Mouse (Mus musculus) spleen, postnatal 36 days (tissue): ENCODE measurements around the gene Atf5.

Experiments used
- DNase-seq, 2 experiments: peaks; one replicate each; pipeline ENCODE4 v3.0.0; 2022; ENCODE audit warnings: low spot score in 2 of 2, mixed read lengths in 1 of 2

Gene Atf5

DNA sequence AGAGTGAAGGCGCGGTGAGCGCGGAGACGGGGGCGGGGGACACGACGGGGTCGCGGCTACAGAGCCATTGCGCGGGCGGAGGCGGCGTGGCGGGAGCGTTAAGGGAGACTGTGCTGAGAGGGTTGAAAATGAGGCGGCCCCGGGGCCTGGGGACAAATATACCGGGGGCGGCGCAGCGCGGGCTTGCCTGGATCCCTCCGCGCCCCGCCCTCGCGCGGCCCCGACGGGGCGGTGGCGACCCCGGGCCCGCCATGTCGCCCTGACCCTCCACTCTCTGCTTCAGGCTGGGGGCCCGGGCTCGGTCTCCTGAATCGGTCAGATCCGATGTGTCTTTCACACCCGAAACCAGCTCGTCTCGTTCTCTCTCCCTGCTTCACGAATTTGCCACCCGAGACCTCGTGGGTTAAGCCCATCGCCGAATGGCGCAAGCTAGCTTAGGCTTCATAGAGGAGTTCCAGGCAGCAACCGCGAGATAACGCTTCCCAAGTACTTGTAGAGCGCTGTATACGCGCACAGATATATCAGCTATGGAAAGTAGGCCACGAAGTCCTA lies at the start of gene Atf5:
Gene Atf5 (minus strand): TSS at position 189 of the 552 bp plus-strand sequence.
- DNase-seq = peak in 1 of 2 experiments; percentile 47

DNA sequence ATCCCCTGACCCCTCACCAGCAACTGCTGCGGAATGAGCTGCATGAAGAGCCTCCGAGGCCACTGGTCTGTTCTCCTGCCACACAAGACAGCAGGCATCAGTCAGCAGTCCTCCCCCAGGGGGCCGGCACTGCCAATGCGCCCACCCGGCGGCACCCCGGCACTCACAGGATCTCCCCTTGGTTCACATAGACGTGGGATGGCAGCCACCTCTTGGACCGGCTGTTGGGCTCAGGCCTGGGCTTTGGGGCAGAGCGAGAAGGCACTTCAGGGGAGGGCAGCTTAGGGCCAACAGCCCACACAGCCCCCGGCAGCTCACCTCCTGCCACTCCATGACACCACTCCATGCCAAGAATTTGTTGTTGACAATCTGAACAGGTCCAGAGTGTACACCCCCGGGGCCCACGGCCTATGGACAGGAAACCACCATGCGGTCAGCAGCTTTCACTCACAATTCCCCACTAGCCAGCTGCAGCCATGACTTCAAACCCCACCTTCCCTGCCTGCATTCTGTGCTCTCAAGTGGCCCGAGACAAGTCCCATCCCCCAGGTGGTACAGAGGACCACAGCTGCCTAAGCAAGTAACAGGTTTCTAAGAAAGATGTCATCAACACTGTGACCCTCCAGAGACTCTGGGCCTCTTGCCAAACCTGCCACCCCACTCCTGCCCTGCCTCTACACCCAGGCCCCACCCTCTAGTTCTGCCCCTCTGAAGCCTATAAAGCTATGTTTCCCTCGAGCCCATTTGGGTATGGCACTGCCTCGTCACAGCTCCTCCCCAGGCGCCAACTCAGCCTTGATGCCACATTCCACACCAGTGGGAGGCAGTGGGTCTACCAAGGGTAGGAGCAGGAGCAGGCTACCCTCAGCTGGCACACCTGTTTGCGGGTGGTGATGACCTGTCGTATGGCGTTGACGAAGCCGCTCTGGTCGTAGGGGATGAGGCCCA lies 48.4 kb upstream of the Atf5 start:
- no peak for DNase-seq

DNA sequence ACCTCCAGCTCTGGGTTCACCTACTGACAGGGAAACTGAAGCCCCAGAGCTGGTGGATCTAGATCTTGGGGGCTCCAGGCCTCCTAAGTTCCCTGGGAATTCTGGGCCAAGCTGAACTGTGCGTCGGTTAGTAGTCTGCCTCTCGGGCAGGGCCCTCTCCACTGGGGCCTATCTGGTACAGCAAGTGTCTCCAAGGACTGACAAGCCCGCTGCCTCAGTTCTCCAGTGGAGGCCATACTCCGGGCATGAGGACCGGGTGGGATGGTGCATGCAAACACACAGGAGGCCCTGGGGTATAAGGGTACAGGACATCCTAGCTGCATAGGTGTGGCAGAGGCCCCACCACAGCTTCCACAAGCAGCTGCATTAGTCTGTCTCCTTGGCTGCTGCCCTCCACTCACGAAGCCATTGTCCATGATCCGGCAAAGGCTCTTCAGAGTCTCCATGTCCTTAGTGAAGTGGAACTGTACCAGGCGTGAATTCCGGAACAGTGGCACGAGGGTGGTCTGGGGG lies 47.6 kb upstream of the Atf5 start:
- DNase-seq = no peak

DNA sequence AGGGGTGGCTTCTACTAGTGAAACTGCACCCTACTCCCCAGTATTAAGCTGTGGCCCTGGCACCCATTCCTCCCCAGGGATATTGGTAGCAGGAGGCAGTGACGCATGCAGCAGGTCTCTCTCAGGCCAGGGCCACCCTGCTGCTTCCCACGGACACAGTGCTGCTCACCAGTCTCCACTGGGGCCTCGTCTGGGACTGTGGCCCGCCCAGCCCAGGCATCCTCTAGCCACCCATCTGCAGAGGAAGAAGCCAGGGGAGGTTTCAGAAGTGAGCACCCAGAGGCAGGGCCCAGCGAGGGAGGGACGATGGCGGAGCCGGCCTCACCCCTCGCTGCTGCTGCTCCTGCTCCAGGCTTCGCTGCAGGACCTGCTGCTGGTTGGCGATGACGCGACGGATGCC lies 46.8 kb upstream of the Atf5 start:
- no peak for DNase-seq

DNA sequence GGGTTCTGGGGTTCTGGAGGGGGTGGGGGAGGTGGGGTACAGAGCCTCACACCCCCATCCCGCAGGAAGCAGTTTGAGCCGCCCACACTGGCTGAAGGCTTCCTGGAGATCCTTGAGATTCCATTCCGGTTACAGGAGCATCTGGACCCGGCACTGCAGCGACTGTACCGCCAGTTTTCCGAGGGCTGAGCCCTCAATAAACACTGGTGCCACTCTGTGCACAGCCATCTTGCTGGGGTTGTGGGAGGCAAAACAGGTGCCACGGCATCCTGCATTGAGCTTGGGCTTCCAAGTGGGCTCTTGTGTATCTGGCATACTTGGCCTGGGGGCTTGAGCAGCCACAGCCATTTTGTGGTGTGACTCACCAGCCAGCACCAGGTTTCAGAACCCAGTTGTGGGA lies 46.0 kb upstream of the Atf5 start:
- DNase-seq = no peak

DNA sequence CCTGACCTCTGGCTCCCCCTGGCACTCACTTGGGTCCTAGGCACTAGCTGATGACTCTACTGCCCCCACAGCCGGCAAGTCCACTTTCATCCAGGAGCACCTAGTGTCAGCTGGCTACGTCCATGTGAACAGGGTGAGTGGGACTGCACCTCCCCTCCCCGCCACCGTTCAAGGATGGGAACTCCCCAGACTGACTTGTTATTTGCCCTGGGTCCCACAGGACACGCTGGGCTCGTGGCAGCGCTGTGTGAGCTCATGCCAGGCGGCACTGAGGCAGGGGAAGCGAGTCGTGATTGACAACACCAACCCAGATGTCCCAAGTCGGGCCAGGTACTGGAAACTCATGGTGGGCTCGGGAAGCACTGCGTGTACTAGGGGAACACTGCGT lies 45.0 kb upstream of the Atf5 start:
- DNase-seq = no peak

DNA sequence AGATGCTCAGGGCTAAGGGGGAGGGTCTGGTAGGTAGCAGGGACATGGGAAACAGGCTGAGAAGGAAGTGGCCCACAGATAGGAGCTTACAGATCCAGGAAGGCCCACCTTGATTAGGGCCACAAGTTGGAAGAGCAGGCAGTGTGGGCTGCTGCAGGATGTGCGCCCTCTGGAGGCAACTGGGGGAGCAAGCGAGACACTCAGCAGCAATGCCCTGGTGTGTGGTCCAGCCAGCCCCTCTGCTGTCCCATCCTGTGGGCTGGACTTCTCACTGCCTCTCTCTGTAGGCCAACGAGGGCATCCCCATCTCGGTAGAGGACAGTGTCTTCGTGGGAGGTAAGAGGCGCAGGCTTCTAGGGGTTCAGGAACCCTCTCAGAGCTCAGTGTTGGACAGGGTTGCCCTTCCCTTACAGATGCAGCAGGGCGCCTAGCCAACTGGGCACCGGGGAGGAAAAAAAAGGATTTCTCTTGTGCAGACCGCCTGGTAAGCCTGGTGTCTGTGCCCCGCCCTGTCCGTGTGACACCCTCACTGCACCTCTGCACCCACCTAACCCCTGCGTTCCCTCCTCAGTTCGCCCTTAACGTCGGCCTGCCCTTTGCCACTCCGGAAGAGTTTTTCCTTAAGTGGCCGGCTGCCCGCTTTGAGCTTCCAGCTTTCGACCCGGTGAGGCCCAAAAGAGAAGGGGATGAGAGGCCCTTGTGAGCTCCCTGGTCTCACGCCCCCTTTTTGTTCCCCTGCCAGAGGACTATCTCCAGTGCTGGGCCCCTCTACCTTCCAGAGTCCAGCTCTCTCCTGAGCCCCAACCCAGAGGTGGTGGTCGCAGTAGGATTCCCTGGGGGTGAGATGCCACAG lies 44.3 kb upstream of the Atf5 start:
- peak; percentile 52 to 54 for DNase-seq

DNA sequence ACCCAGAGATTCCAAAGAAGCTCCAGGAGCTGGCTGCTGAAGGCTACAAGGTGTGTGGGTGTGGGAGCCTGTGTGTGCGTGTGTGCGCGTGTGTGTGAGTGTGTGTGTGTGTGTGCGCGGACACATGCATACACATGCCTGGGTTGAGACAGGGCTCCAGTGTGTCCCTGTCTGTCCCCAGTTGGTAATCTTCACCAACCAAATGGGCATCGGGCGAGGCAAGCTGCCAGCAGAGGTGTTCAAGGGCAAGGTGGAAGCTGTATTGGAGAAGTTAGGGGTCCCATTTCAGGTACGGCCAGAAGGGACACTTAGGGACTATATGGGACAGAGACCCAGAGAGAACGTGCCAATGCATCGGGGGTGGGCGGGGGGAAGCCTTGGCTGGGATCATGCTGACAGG lies 43.4 kb upstream of the Atf5 start:
- DNase-seq = no peak

DNA sequence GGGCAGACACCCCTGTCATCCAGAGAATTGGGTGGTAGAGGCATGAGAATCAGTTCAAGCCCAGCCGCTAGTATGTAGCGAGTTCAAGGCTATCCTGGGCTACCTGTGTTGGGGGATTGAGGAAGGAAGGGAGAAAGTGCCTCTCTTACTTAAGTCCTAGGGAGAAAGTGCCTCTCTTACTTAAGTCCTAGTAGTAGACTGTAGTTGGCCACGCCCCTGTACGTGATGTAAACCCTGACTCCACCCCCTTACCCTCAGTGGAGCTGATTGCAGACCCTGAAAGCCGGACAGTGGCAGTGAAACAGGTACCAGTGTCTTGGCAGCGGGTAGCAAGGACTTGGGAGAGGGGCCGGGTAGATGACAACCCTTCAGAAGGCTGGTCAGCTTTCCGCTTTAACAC lies 41.4 kb upstream of the Atf5 start:
- DNase-seq = peak; percentile 55 to 73

DNA sequence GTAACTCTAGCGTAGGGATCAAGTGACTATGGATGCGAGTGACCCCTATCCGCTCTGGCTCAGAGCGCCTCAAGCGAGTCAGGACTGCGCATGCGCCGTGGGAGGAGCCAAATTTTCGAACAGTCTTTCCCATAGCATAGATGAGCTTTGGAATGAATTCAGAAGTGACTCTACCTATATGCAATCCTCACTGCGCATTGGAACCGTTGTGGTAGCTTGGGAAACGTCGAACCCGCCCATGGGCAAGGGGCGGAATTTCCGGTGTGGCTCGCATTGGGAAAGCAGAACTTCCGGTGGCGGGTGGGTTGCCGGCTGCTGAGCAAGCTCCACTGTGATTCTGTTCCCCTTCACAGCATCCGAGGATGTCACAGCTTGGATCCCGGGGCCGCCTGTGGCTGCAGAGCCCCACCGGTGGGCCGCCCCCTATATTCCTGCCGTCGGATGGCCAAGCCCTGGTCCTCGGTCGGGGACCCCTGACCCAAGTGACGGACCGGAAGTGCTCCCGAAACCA lies 40.6 kb upstream of the Atf5 start, which contains the start of gene Pnkp:
Gene Pnkp (plus strand): TSS at position 98 of the 511 bp plus-strand sequence.
- DNase-seq = peak; percentile 78 to 87

DNA sequence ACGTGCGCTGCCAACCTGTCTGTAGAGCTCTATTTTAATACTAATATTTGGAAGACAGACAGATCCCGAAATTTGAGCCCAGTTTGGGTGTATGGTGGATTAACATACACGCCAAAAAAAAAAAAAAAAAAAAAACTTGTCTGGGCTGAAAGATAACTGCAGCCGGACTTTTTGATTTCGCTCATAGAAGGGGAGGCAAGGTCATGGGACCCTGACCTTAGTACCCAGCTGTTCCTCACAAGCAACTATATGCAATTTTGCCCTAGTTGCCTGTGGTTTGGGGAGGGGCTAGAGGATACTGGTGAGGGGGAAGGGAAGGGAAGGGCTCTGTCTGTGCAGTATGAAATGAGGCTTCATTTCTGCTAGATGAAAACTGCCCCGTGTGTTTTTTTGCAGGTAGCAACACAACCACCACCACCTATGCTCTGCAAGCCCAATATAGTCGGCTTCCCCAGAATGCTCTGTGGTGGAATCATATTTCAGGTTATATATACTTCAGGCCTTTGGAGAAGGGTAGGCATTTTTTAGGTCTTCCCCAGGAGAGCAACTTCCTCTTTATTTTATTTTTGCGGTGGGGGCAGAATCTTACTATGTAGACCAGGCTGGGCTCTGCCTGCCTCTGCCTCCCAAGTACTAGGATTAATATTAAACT lies 39.9 kb upstream of the Atf5 start:
- peak in 1 of 2 experiments; percentile 45 for DNase-seq

DNA sequence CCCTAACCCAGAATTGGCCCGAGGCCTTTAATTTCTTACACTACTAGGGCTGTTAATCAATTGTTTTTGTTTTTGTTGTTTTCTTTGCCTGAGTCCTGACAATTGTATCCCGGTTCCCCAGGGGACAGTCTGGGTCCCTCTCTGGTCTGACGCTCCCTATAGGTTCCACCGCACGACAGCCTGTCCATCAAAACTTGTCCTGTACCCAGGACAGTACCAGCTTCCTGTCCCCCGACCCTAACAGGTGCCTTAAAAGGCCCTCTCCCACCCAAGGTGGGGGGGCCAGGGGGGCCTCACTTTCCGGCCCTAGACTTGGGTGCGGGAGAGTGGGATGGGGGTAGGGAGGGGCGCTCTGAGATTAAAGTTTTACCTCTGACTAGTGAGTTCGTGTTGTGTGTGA lies 38.6 kb upstream of the Atf5 start:
- peak in 1 of 2 experiments; percentile 23 for DNase-seq

DNA sequence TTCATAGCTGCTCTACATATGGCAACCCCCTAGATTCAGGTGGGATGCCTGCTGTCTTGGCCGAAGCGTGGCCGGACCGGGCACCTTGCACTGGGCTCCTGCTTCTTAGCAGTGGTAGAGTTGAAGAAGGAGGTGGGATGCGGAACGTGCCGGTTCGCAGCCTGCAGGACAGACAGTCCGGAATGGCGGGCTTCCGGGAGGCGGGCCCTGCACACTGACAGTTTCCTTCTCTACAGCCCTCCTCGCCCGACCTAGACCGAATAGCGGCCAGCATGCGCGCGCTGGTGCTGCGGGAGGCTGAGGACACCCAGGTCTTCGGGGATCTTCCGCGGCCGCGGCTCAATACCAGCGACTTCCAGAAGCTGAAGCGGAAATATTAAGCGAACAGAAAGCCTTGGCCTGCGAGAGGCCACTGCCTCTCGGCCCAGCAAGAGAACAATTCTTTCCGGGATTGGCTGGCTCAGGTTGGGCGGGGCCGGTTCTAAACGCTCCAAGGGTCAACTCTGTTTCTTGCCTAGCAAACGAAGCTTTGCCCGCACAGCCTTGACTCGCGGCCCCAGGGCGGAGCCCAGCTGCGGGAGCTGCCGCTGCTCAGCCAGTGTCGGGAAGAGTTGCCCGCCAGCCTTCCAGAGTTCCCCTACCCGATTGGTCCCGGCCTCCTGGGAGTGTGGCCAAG lies 38.0 kb upstream of the Atf5 start:
- peak; percentile 88 to 90 for DNase-seq

DNA sequence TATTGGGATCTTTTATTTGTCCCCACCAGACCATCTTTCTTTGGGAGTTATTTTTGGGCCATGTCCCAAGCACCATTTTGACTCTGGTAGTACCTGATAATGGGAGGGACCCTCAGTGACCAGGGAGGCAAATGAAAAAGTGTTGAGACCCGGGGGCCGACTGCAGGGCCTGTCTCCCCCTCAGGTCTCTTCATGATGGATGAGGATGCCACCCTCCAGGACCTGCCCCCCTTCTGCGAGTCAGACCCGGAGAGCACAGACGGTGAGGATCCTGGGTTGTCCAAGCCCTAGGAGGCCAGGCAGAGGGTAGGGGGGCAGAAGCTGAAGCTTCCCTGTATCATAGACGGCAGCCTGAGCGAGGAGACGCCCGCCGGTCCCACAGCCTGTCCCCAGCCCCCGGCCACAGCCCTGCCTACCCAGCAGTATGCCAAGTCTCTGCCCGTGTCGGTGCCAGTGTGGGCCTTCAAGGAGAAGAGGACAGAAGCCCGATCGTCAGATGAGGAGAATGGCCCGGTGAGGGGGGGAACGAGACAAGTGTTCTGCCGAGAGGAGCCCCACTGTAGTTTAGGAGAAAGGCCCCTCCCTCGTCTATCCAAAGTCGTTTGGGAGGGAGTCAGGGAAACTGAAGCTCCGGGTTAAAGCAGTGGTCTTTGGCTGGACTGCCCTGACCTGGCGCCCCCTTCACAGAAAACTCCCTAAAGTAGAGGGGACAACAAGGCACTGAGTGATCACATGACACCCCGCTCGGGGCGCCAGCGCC lies 37.3 kb upstream of the Atf5 start:
- no peak for DNase-seq

DNA sequence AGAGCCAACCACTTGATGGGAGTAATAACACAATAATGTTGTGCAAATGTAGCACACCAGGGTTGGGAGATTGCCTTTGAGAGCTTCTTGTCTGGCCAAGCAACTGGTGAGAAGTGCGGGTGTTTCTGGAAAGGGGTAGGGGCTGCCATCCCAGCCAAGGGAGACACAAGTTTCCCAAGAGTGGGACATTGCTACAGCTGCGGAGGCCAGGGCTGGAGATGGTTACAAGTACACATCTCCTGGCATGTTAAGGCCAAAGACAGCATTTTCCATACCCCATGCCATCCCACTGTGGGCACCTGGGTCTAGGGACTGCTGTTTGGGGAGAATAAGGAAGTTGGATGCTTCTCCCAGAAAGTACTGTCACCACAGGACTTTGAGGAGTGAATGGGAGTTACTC lies 36.6 kb upstream of the Atf5 start:
- no peak for DNase-seq

DNA sequence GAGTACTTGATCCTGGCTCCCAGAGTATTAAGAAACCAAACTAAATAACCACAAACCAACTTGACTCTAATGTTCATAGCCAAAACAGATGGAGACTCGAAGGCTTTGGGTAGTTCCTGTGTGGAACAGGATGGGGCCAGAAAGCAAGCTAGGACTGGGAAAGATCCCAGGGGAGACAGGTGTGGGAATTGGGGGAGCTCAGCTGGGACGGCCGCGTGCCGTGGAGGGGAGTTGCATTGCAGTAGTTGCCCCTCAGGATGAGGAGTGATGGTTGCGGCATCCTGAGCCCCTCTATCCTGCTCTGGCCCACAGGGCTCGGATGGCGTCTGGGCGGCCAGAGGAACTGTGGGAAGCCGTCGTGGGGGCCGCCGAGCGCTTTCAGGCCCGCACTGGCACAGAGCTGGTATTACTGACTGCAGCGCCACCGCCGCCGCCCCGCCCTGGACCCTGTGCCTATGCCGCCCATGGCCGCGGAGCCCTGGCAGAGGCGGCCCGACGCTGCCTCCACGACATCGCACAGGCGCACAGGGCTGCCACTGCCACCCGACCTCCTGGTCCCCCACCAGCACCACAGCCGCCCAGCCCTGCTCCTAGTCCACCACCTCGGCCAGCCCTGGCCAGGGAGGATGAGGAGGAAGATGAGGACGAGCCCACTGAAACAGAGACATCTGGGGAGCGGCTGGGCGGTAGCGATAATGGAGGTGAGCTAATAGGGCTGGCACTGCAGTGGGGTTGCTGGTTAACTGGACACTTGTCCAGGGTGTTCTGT lies 36.0 kb upstream of the Atf5 start:
- DNase-seq = no peak

DNA sequence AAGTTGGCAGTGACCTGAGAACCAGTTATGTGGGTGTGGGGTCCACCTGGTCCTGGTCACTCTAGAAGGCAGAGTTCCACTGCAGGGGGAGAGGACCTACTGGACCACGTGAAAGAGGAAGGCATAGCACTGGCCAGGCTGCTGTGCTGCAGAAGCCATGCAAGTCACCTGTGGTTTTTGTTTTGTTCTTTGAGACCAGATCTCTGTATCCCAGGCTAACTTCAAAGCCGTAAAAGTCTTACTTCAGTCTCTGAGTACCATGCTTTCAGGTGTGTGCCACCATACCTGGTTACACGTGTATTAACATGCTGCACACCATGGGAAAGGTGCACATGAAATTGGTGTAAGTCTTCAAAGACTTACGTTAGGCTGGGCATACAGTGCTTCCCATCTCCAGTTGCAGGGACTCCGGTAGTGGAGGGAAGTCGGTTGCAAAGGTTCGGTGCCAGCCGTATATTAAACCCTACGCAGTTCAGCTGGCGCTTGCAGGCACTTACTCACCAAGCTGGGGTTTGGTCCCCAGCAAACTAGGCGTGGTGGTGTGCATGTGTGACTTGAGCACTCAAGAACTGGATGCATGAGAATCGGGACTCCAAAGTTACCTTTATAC lies 35.3 kb upstream of the Atf5 start:
- no peak for DNase-seq

DNA sequence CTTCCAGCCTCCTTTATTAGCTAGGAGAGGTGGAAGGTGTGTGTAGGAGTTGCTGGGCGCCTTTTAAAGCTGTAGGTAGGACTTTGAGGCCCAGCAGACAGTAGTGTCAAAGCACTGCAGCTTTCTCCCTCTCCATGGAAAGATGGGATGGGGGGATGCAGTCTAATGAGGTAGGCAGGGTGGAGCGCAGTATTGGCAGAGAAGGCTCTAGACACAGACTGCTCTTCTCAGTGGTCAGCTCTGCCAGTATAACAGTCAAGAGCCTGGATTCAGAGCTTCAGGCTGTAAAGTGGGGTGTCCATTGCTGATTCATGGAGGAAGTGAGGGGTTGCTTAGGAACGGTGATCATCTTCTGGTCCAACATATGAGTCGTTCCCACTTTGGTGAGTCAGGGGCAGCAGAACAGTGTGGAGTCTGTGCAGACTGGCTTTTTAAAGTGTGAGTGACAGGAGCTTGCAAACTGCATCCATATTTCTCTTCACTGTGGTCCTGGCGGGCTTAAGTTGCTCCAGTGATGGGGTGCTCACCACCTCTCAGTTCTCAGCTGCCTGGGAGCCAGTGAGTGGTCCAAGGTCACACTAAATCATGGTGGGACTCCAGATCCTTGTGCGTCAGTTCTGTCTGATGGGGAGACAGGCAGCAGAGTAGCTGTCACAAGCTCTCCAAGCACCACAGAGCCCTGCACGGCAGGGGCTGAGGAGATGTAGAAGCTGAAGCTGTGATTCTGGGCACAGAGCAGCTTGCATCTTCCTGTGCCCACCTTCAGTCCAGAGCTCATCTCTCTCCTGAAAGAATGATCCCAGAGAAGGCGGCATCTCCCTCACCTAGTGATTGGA lies 34.5 kb upstream of the Atf5 start:
- peak in 1 of 2 experiments; percentile 2 for DNase-seq
